Mouse (Mus musculus) kidney, embryonic 14.5 days (tissue): ENCODE measurements around the gene Cdcp2. TPM values are rescaled to one million over a fixed set of nuclear protein-coding genes. Genes with fewer than 3 reads are reported as not detected.

Experiments used
- ATAC-seq: fragments of 200-750 bp; cut with Nextera tagmentation; 2 replicates; pipeline ENCODE4 v1.8.0; 2017; ENCODE audit warnings: moderate number of reproducible peaks, mild to moderate bottlenecking, moderate TSS enrichment, moderate library complexity; ENCODE audit not compliant: low FRiP score, low TSS enrichment
- H3K27ac ChIP-seq: fragments of 300-500 bp; sonication (generic); 2 replicates; pipeline ENCODE4 v1.5.1; 2014; ENCODE audit warnings: low read depth, mild to moderate bottlenecking, low read length, moderate library complexity, mixed read lengths
- H3K27me3 ChIP-seq: fragments of 300-500 bp; sonication (generic); 2 replicates; pipeline ENCODE4 v1.6.1; 2014; ENCODE audit warnings: mild to moderate bottlenecking, low read length; ENCODE audit not compliant: control insufficient read depth, insufficient read depth
- H3K36me3 ChIP-seq: fragments of 300-500 bp; sonication (generic); 2 replicates; pipeline ENCODE4 v1.6.1; 2014; ENCODE audit warnings: low read length, mixed read lengths; ENCODE audit not compliant: control insufficient read depth, insufficient read depth
- H3K4me1 ChIP-seq: fragments of 300-500 bp; sonication (generic); 2 replicates; pipeline ENCODE4 v1.6.1; 2014; ENCODE audit warnings: low read length, mixed read lengths; ENCODE audit not compliant: control insufficient read depth, insufficient read depth
- H3K4me2 ChIP-seq: fragments of 300-500 bp; sonication (generic); replicated peaks from 2 replicates; pipeline ENCODE4 v1.6.1; 2014; ENCODE audit warnings: low read depth, mild to moderate bottlenecking, low read length
- H3K4me3 ChIP-seq: fragments of 300-500 bp; sonication (generic); 2 replicates; pipeline ENCODE4 v1.5.1; 2014; ENCODE audit warnings: mild to moderate bottlenecking, low read length
- H3K9ac ChIP-seq: fragments of 300-500 bp; sonication (generic); 2 replicates; pipeline ENCODE4 v1.6.1; 2014; ENCODE audit warnings: low read depth, mild to moderate bottlenecking, low read length, moderate library complexity
- H3K9me3 ChIP-seq: fragments of 300-500 bp; sonication (generic); 2 replicates; pipeline ENCODE4 v1.6.1; 2016; ENCODE audit warnings: low read length; ENCODE audit not compliant: control insufficient read depth
- WGBS: fragments of 180-500 bp; shearing (Covaris S2); extraction: QIAGEN DNeasy Blood & Tissue Kit; methylation state at CpG from one replicate; pipeline ENCODE4 v1.1.7; 2014; 5-methylcytosine and 5-hydroxymethylcytosine counted together
- polyA plus RNA-seq: library from polyadenylated mRNA; unstranded; fragments of >200 nt; fragmentation: Nextera tagmentation; extraction: Ambion mirVana; gene quantifications from 2 replicates; pipeline ENCODE4 v1.2.1, GENCODE M21; 2014

The Cdcp2 gene
- 0.12 TPM in 1 of 2 replicates, not detected in the other for polyA plus RNA-seq

DNA sequence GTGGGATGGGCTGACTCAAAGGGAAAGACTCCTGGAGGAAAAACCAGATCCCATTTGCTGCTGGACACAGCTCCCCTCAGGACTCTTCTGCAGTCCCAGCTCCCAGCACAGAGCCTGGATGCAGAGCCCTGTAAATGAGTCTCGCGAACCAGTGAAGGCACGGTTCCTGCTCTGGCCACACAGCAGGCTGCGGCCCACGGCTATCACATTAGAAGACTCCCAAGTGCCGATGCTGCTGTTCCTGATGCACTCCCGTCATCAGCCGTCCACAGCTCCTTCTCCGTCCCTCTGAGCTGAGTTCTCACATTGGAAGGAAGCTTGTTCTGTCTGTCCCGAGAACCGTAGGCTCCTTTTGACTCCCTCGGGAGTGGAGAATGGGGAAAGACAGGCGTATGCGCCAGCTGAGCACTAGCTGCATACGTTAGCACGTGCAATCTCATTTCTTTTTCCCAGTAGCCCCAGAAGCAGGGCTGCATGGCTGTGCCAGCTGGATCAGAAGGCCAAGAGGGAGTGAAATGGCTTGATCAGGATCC is at the start of gene Cdcp2:
Gene Cdcp2 (plus strand): TSS at position 51 of the 533 bp plus-strand sequence.
- Histone ChIP-seq H3K27me3 (no peaks in the 10 kb centered on the region), H3K36me3 (no peaks in the 10 kb centered on the region), H3K27ac (no peak within 1 kb of the TSS), H3K9me3 (no peaks in the 10 kb centered on the region), H3K4me1 (no peaks in the 10 kb centered on the region), H3K4me3 (no peak within 1 kb of the TSS), H3K4me2 (no peak within 1 kb of the TSS), H3K9ac (no peak within 1 kb of the TSS)
- no peak for ATAC-seq
- WGBS, result 67% methylated on average over 16 of the region's 16 CpGs

DNA sequence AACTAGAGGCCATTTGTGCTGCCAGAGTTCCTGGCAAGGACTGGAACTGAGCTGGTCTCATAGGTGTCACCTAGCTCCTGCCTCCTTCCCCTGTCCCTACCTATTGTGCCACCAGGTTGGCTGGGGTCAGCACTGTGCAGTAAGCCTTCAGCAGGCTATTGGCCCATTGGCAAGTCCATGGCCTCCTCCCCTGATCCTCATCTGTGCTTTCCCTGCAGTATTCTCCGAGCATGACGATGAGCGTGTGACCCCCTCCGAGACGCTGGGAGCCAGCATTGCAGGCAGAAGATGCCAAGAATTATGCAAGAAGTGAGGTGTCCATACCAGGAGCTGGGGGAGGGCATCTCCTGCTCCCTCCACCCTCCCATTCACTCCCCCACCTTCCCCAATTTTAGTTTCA is 48.9 kb upstream of the Cdcp2 start:
- no peak for ATAC-seq
- no peaks in the 10 kb centered on the region for H3K27me3 ChIP-seq
- H3K27ac ChIP-seq, result no peak overlapping the region
- H3K9ac ChIP-seq, result no peak overlapping the region
- no peaks in the 10 kb centered on the region for H3K4me1 ChIP-seq
- H3K36me3 ChIP-seq, result peaks cover 55% of the 10 kb centered on the region
- no peak overlapping the region for H3K4me3 ChIP-seq
- no peaks in the 10 kb centered on the region for H3K9me3 ChIP-seq
- no peak overlapping the region for H3K4me2 ChIP-seq
- WGBS, result 88% methylated on average over 5 of the region's 5 CpGs

DNA sequence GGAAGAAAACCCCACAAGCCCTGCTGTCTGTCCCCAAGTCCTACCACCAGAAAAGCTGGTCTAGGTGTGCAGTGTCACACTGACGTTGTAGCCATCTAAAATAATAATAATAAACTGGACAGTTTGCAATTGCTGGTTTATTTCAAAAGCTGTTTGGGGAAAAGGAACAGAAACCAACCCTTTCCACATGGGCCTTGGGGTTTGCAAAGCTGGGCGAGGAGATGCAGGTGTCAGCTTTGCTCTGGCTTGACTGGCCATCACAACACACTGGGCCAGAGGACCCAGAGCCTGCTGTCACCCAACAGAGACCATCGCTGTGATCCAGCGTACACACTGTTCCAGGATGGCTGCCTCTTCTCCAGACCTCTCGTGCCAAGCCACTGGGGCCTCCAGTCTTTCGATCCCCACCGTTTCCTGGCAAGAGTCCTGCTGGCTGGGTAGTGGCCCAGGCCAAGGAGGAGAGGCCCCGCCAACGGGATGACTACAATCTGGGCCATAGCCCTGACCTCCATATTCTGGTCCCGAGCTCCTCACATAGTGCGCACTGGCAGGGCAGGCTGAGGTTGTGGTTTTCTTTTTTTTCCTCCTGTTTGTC is 48.0 kb upstream of the Cdcp2 start:
- Histone ChIP-seq H3K4me1 (no peaks in the 10 kb centered on the region), H3K36me3 (peaks cover 50% of the 10 kb centered on the region), H3K4me3 (no peak overlapping the region), H3K9me3 (no peaks in the 10 kb centered on the region), H3K4me2 (no peak overlapping the region), H3K27ac (no peak overlapping the region), H3K9ac (no peak overlapping the region), H3K27me3 (no peaks in the 10 kb centered on the region)
- WGBS, result 94% methylated on average over 11 of the region's 11 CpGs
- no peak for ATAC-seq

DNA sequence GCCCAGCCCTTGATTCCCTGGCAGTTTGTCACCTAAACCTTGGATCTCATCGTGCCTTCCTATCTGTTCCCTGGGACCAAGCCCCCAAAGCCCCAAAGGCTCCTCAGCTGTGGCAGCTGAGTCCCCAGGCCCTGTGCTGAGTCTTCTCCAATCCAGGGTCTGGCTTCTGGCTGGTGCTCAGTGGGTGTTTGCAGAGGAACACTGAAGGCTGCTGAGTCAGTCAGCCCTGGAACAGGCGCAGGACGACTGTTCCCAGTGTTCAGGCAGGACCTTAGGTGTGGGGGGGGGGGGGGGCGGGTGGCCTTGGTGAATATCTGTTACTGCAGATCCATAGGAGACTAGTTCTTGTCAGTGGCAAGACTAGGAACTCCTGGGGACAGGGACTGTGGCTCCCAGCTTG is 44.8 kb upstream of the Cdcp2 start:
- H3K27me3 ChIP-seq, result no peaks in the 10 kb centered on the region
- H3K9me3 ChIP-seq, result no peaks in the 10 kb centered on the region
- H3K27ac ChIP-seq, result no peak overlapping the region
- no peaks in the 10 kb centered on the region for H3K4me1 ChIP-seq
- H3K4me3 ChIP-seq, result no peak overlapping the region
- no peak overlapping the region for H3K9ac ChIP-seq
- H3K4me2 ChIP-seq, result no peak overlapping the region
- H3K36me3 ChIP-seq, result peaks cover 37% of the 10 kb centered on the region
- WGBS, result 70% methylated on average over 4 of the region's 4 CpGs
- ATAC-seq, result no peak

DNA sequence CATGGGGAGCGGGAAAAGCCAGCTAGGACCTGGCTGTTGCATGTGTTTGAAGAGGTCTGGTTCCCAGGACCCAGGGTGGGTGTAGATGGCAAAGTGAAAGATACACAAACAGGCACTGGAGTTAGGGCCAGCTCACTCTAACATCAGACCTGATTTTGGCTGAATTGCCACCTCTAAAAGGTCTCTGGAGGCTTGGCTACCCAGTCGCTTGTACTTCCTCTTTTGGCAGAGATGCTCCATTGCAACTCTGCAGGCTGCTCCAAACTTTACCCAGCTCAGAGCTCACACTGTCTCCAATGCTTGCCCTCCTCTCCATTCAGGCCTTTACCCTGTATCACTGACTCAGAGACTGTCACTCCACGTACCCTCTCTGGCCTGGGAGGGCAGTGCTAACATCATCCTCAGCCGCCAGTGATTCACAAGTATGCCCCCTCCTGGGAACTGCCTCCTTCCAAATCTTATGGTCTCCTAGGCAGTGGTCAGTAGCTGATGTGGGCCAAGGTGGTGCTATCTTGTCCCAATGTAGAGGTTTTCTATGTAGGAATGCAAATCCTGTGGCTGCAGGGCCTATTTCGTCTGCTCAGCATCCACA is 43.6 kb upstream of the Cdcp2 start:
- 56% methylated on average over 5 of the region's 5 CpGs for WGBS
- Histone ChIP-seq H3K4me3 (no peak overlapping the region), H3K9ac (no peak overlapping the region), H3K9me3 (no peaks in the 10 kb centered on the region), H3K27ac (no peak overlapping the region), H3K27me3 (no peaks in the 10 kb centered on the region), H3K4me2 (no peak overlapping the region), H3K4me1 (no peaks in the 10 kb centered on the region), H3K36me3 (peaks cover 37% of the 10 kb centered on the region)
- no peak for ATAC-seq

DNA sequence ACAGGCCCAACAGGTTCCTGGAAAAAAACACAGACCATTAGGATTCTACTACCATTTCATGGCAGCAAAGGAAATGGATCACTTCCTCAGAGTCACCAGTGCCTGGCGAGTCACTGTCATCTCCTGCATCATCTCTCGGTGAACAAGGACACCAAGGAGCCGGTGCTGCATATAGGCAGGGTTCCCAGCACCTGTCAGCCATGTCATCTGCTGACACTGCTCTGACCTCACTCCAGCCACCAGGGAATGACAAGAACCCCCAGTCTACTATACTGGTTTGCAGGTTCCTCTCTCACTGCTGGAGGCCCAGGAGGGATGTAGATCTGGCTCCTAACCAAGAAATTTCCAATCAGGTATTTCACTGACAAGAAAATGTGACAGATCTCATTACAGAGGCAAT is 40.6 kb upstream of the Cdcp2 start:
- Histone ChIP-seq H3K4me3 (no peak overlapping the region), H3K27me3 (no peaks in the 10 kb centered on the region), H3K4me1 (no peaks in the 10 kb centered on the region), H3K9ac (no peak overlapping the region), H3K9me3 (no peaks in the 10 kb centered on the region), H3K27ac (0 out of 2 replicates have a peak overlapping the region, but pooled peaks have one; percentile 11), H3K4me2 (no peak overlapping the region), H3K36me3 (peaks cover 56% of the 10 kb centered on the region)
- WGBS, result 79% methylated on average over 3 of the region's 3 CpGs
- ATAC-seq, result no peak

DNA sequence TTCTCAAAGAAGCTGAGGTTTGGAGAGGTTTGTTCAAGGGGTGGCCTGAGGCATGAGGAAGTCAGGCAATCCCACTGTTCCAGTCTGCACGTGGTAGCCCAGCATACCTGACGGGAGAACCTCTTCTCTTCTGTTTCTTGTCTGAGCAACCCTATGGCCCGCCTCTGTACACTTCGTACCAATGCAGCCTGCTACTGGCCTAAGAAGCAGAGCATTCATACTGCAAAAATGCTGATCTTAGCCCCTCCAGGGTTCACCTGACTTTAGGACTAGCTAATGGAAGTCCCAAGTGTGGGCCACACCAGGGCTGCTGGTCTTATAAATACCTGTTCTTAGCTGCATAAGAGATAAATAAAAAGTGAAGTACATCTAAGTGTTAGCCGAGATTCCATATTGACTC is 38.3 kb upstream of the Cdcp2 start:
- Histone ChIP-seq H3K27ac (no peak overlapping the region), H3K9me3 (no peaks in the 10 kb centered on the region), H3K27me3 (no peaks in the 10 kb centered on the region), H3K36me3 (peaks cover 74% of the 10 kb centered on the region), H3K4me1 (no peaks in the 10 kb centered on the region), H3K4me3 (no peak overlapping the region), H3K4me2 (no peak overlapping the region), H3K9ac (no peak overlapping the region)
- WGBS, result 85% methylated on average over 5 of the region's 5 CpGs
- no peak for ATAC-seq

DNA sequence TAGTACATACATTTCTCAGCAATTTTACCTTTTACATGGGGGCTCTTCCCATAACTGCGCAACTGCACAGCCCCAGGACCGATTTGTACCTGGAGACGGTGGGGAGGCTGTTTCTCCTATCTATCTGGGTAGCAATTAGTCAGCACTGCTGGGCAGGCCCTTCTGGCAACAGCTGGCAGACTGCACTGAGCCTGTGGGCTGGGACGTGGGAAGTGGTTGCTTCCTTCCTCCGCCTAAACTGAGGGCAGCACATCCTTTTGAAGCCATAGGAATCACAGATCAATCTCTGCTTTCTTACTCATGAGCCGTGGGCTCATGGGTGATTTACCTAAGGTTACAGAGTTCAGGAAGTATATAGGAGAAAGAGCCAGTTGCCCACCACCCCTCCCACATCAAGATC is 37.9 kb upstream of the Cdcp2 start:
- H3K27me3 ChIP-seq, result no peaks in the 10 kb centered on the region

DNA sequence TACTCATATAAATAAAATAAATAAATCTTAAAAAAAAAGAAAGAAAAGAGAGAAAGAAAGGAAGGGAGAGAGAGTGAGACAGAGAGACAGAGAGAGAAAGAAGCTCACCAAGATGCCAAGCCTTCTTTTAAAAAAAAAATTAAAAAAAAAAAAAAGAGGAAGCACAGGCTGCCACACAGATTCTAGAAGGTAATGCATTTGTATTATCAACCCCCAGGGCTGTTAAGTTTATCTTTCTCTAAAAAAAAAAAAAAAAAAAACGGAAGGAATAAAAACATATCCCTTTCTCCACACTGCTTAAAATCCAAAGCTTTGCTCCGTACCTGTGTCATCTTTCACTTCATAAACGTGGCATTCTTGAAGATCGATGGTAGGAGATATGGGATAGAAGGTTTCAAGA is 35.1 kb upstream of the Cdcp2 start:
- no peaks in the 10 kb centered on the region for H3K9me3 ChIP-seq
- H3K36me3 ChIP-seq, result peaks cover 70% of the 10 kb centered on the region
- no peak overlapping the region for H3K4me3 ChIP-seq
- H3K9ac ChIP-seq, result no peak overlapping the region
- H3K4me2 ChIP-seq, result no peak overlapping the region
- H3K27me3 ChIP-seq, result no peaks in the 10 kb centered on the region
- no peak for ATAC-seq
- 88% methylated on average over 4 of the region's 4 CpGs for WGBS
- H3K4me1 ChIP-seq, result peaks cover 6% of the 10 kb centered on the region
- no peak overlapping the region for H3K27ac ChIP-seq

More for the DNA sequence above, 37.9 kb upstream of the Cdcp2 start:
- H3K27ac ChIP-seq, result no peak overlapping the region
- WGBS, result 80% methylated on average over 6 of the region's 6 CpGs
- H3K36me3 ChIP-seq, result peaks cover 78% of the 10 kb centered on the region
- no peaks in the 10 kb centered on the region for H3K4me1 ChIP-seq
- H3K4me2 ChIP-seq, result no peak overlapping the region
- ATAC-seq, result no peak
- H3K4me3 ChIP-seq, result no peak overlapping the region
- H3K9ac ChIP-seq, result no peak overlapping the region
- no peaks in the 10 kb centered on the region for H3K9me3 ChIP-seq
